Mouse (Mus musculus) c-Kit-positive CD71-negative TER-119-negative erythroid progenitor cells, embryonic 14.5 days (primary cell): ENCODE measurements at regions not wholly inside any gene's neighbourhood (a gene's known extent, or its start where the extent isn't known, plus 50 kb on each side); places are given as distances from the start of the nearest gene placed in this dataset.
"Not testable (repeated sequence)": the region's sequence is repeated elsewhere in the genome, so short reads cannot be mapped to it uniquely, and the experiment has no call there.

Experiments used
- DNase-seq: peaks from one replicate; pipeline ENCODE4 v3.0.0-alpha.2; 2013; ENCODE audit warnings: low read depth

DNA sequence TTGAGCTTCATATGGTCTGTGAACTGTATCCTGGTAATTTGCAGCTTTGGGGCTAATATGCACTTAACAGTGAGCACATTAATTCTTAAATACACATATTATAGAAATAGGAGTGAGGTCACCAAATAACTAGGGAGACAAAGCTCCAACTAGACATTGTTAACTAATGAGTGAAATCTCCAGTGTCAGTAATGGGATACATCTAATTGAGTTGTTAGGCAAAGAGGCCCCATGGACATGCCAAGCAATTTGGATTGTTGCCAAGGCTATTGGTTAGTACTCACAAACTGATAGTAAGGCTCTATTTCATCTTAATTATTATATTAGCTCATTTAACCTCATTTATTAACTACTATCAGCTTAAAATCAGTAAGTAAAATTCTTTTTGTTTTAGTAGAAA is 698.5 kb downstream of the Triml1 start:
- DNase-seq = no peak

GRCm38 (mm10) chr8:42402632-42403031 is 738.7 kb downstream of the Triml1 start:
- no peak for DNase-seq

DNA sequence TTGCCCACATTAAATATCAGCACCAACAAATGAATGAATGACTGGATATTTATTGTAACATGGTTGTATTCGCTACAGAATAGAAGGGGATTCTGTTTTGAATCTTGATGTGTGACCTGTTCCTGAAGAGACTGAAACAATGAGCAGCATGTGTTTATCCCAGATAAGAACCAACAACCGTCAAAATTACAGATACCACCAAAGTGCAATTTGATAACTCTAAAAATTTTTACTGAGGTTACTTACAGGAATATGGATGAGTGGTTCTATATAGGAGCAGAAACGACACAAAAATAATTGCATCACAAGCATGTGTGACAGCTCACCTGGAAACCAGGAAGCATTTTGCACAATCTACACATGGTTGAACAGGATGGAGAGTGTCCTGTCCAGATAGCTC is 744.4 kb downstream of the Triml1 start:
- no peak for DNase-seq

DNA sequence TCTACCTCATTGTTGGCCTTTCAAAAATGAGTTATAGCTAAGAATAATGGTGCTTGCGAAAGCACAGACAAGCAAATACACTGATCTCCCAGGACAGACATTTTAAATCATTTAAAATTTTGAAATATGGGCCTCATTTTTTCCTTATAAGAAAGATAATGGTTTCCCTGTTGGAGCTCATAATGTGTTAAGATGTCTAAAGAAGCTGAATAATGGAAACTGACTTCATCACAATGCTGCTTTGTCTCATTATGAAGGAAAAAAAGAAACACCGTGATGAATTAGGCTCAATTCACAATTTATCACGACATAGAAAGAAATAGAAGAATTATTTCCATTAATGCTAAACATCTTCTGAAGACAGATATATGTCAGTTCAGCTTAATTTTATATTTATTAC is 752.5 kb downstream of the Triml1 start:
- DNase-seq = no peak

DNA sequence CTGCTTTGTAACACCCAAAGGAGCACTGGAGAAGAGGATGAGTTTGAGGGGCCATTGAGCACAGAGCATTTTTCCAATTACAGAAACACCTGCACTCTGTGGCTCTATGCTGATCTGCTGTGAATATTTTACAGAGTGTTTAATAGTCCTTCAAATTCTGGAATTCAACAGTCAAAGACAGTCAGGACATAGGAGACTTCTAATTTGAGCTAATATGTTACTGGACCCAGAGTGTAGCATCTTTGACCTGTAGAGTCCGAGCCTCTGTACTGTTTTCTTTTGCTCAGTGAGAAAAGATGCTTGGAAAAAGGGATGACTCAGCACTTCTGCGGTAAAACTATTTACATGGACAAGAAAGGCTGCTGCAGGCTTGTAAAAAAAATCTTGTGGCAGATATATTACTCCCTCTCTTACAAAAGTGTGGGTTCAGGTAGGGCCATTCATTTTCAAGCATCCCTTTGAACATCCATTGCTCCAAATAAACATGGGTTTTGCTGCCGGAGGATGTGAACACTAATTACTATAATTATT is 793.1 kb downstream of the Triml1 start:
- DNase-seq = no peak

GRCm38 (mm10) chr8:42334708-42335107 is 806.6 kb downstream of the Triml1 start:
- no peak for DNase-seq

GRCm38 (mm10) chr8:42324663-42325062 is 816.6 kb downstream of the Triml1 start:
- DNase-seq = no peak

DNA sequence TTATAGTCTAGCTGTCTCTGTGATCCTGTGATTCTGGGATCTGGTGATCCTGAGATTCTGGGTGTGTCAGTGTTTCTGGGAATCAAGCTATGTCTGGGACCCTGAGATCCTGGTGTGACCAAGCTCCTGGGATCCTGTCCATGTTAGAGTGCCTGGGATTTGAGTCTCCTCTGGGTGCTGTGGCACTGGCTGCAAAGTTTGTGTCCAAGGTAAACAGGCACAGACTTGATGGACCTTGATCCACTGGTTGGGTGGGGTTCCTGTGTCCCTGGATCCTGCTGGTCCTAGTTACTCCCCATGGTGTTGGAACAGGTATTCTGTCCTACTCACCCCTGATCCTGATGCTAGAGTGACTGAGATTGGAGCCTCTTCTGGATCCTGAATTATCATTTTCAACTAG is 818.4 kb downstream of the Triml1 start:
- DNase-seq = no peak

DNA sequence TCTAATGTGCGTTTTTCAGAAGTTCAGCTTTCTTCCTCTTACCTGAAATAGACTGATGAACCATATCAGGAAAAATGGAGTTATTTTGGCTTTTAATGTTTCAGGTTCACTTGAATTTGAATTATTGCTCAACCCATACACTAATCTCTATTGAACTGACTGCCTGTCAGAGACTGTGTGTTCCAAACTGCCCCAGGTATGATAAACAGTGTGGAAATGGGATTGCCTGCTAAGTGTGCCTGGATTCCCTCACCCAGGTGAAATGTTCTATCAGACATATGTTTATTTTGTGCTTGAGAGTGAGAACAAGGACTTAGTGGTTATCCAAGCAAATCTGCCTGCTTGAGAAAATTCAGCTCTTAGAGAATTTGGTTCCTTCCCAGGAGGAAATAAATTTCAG is 830.2 kb downstream of the Triml1 start:
- no peak for DNase-seq

GRCm38 (mm10) chr8:42291392-42291791 is 849.9 kb downstream of the Triml1 start:
- DNase-seq = no peak

GRCm38 (mm10) chr8:42282011-42282410 is 859.3 kb downstream of the Triml1 start:
- DNase-seq = no peak

DNA sequence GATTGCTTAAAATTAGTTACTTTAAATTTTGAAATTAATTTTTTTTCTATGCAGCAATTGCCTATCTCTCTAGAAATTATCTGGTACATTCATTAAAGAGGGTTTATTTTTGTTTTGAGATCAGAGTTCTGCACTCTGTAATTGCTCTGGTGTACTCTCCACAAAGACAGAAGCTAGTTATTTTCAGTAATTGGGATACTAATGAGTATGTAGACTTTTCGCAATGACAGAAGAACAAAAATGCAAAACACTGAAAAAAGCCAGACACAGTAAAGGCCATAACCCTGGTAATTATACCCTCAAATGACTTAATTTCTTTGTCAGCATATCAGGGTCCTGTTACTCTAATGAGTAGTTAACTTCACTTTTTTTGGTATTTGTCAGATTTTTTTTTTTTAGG is 836.5 kb upstream of the Frg1 start:
- DNase-seq = no peak

- not testable (repeated sequence) for DNase-seq
These were observed 825.4 kb upstream of the Frg1 start for GRCm38 (mm10) chr8:42242321-42242720.

- DNase-seq = no peak
These were observed 803.2 kb upstream of the Frg1 start for GRCm38 (mm10) chr8:42219857-42220600.

DNA sequence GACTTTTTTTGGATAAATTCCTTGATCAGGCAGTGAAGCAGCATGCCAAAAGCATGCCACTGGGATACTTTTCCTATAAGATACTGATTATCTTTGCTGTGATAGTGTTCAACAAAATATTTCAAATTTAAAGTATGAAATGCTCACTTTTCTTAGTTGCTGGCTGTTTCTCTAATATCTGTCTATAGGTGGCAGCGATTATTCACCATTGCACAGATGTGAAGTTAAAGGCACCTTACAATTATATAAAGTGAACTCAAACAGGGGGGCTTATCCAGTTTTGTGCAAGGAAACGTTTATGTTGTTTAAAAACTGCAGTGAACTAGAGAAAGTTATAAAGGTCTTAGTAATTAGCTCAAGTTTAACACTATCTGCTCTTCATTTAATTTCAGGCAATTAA is 794.1 kb upstream of the Frg1 start:
- DNase-seq = no peak

DNA sequence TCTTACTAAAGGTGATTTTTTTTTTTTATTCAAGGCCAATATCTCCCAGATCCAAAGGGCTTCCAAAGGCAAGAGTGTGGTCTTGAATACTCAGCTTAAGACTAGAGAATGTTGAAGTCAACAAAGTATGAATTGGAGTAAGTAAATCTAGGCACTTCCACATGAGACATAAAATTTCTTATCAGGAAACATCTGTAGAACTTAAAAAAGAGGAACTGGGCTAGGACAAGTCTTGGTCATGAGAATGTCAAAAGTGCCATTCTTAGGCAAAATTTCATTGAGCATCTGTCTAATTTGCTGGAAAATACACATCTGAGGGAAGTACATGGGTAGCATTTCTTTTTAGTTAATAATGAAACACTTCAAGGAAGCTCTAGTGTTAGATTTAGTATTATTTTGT is 793.1 kb upstream of the Frg1 start:
- DNase-seq = no peak

DNA sequence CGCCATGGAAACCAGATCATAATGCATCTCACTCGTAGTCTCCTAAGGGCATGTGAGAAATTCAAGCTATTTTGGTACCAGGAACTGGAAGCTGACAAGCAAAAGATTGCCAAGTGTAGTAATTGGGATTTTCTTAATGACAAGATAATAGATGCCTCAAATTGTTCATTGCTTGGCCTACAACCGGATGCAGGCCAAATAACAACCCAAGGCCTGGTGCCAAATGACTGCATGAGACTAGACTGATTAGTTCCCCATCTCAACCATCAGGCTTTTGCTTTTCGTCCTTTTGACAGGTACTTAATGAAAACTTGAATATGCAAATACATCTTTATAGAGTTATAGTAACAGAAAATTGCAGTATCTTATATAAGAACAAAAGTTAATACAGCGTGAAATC is 780.4 kb upstream of the Frg1 start:
- no peak for DNase-seq

DNA sequence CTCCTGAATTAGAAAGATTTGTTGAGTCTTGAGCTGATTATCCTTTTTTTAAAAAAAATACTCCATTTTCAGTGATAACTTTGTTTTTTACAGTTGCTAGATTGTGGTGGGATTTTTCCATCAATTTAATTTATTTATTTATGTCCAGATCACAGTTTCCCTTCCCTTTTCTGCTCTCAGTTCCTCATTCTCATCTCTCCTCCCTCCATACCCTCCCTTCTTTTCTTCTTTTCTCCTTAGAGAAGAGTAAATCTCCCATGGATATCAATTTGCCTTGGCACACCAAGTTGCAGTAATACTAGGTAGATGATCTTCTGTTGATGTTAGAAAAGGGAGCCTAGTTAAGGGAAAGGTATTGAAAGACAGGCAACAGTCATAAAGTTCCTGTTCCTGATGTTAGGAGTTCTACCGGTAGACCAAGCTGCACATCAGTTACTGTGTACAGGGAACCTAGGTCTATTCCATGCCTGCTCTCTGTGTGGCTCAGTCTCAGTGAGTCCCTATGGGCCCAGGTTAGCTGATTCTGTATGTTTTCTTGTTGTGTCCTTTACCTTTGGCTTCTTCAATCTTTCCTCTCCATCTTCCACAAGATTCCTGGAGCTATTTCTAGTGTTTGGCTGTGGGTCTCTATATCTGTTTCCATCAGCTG is 777.2 kb upstream of the Frg1 start:
- DNase-seq = no peak

GRCm38 (mm10) chr8:42187083-42187482 is 770.2 kb upstream of the Frg1 start:
- no peak for DNase-seq

- no peak for DNase-seq
These were observed 766.5 kb upstream of the Frg1 start for GRCm38 (mm10) chr8:42183288-42183878.

- no peak for DNase-seq
These were observed 745.6 kb upstream of the Frg1 start for GRCm38 (mm10) chr8:42162441-42162840.

GRCm38 (mm10) chr8:42157006-42157405 is 740.1 kb upstream of the Frg1 start:
- DNase-seq = no peak

DNA sequence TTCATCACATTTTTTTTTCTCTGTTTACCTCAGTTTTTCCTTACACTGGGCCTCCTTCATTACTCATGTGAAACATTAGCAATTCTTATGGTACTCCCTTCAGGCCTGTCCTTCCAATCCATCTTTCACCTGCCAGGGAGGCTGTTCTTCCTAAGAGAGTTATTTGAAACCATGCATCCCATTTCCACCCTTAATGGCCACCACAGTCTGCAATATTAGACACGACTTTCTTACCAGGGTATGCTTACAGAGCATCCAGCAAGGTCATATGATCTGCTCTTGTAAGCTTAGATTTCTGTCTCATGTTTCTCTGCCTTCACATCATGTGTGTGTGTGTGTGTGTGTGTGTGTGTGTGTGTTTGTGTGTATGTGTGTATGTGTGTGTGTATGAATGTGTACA is 739.7 kb upstream of the Frg1 start:
- no peak for DNase-seq
